Mouse (Mus musculus): ENCODE results near the gene Sgsm3.

DNA sequence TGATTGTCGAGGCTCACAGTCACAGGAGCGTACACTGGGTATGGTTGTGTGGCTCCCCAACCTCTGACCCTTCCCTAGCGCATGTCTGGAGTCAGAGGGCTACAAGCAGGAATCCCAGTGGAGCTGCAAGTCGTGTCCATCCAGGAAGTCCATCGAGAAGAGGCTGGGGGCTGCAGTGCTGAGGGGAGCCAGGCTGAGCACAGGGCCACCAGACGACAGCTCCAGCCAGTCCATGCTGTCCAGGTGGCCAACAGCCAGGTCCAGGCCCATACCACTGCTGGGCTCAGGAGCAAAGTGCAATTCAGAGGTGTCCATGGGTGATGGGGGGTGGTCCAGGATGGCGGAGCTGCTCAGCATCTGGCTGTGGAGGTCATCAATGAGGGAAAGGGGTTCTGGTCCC lies 35.6 kb downstream of the Sgsm3 start:
- TF ChIP-seq CTCF (IDR thresholded peaks at IDR 0.05; ENCODE audit: extremely low read depth, insufficient read length, insufficient replicate concordance, low read depth, low read length) (no peak), POLR2A (IDR thresholded peaks at IDR 0.05; ENCODE audit: low read depth, low read length) (no peak)

Data from small intestine, adult 2 months (tissue).